Mouse (Mus musculus): ENCODE measurements around the gene Top2a.

The Top2a gene

DNA sequence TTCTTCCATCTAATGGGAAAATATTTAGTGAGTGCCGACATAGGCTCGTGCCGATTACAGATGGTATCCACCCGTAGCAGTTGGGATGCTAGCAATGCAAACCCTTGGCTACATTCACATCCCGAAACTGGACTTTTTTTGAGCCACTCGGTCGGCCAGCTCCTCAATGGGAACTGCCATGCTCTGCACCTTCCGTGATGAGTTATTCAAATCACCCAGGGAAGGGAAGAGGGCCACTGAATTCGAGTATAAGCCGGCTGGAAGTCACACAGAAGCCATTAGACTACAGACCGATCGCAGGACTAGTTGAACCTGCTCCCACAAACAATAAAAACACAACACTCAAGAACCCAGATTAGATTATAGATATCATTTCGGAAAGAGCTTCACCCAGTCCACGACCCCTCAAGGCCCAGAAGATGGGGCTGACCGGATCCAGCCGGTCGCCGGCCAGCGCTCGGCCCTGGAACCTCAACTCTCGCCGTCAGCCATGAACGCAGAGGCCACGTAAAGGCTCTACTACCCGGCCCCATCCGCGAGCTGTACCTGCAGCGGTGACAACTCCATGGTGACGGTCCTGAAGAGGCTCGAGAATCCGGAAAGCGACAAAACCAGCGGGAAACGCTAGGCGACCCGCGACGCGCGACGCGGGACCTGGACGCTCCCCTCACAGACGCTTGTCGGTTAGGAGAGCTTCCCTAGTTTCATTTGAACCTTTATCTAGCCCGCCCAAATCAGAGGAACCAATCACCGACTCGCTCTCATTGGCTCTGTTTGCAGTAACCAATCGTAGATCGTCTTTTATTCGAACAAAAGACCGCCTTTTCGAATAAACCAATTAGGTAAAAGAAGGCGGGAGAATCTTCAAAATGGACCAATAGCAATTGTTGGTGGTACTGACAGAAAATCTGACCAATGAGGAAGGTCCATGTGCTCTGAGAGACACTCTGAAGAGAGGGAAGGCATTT, at the start of gene Top2a:
Top2a (minus strand) TSS at position 690 of the 968 bp plus-strand sequence.
- peak; percentile 100 for DNase-seq

GRCm38 (mm10) chr11:99073781-99074180, 49.8 kb upstream of the Top2a start:
- no peak for DNase-seq

- no peak for DNase-seq
Observed at GRCm38 (mm10) chr11:99071866-99072265, 47.9 kb upstream of the Top2a start.

GRCm38 (mm10) chr11:99068455-99068854, 44.5 kb upstream of the Top2a start:
- no peak for DNase-seq

- no peak for DNase-seq
Observed at GRCm38 (mm10) chr11:99067591-99067990, 43.6 kb upstream of the Top2a start.

GRCm38 (mm10) chr11:99065979-99066378, 42.0 kb upstream of the Top2a start:
- DNase-seq, result peak; percentile 99

- no peak for DNase-seq
Observed at GRCm38 (mm10) chr11:99065353-99065752, 41.4 kb upstream of the Top2a start.

GRCm38 (mm10) chr11:99063406-99064131, 39.6 kb upstream of the Top2a start:
- DNase-seq, result no peak

DNA sequence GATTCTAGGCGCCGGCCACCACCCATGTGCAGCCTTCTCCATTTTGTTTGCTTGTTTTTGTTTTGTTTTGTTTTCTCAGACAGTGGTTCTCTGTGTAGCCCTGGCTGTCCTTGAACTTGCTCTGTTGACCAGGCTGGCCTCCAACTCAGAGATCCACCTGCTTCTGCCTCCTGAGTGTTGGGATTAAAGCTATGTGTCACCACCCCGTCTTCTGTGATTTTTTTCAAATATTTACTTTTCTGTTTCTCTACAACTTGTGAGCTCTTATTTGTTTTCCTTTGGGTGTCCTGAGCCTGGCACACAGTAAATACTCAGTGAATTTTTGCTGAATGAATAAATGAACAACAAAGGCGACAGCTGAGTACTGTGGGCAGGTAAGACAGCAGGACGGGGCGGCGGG, 38.7 kb upstream of the Top2a start:
- DNase-seq, result no peak

DNA sequence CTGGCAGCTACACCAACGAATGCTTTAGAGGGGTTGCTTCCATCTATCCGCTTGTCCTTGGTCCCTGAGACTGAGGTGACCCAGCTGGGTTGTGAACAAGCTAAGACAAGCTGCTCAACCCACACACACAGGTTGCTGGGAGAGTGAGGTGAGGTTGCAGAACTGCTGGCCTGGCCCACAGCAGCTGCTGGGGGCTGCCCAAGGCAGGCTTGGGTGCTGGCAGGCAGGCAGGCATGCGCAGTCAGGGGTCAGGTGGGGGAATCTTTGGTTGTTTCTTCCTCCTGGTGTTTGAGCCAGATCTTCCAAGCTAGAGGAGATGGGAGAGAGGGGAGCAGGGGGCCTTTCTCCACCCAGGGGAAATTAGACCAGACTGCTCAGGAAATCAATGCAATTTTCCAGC, 36.4 kb upstream of the Top2a start:
- DNase-seq, result peak; percentile 94

DNA sequence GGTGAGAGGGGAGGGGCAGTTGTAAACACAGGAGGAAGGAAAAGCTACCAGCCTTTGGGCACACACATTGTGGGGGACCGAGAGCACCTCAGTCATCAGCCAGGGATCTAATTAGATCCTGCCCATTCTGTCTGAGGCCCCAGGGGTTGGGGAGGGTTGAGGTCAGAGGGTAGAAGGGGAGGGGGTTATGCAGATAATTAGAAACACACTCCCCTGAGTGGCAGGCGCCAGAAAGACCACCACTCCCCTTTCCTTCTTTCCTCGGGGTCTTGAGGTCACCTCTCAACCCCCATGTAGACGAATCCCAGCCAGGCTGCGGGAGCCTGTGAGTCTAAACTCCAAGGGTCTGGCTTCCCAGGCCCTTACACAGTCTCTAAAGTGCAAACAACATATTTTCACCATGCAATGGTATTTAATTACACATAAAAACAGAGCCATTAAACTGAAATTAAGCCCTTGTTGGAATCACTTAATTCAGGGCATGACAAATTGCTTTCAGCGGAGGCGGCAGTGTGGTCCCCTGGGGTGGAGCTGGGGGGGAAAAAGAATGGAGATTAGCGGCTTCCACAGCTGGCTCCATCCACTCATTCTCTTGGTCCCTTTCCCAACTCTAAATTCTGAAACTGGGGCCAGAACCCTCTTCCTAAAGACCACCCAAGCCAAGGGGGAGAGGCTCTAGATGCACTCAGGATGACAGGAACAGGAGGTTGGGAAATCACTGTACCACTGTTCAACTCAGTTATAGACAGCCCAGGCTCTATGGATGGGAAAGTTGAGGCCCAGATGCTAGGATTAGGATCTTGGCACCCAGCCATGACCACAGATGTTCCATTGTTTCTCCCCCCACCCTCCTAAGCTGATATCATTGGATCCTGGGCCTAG, 31.8 kb upstream of the Top2a start:
- DNase-seq, result peak; percentile 97

- peak; percentile 91 for DNase-seq
Observed at GRCm38 (mm10) chr11:99055143-99055542, 31.2 kb upstream of the Top2a start.

- DNase-seq, result peak; percentile 97
Observed at GRCm38 (mm10) chr11:99047643-99048042, 23.7 kb upstream of the Top2a start.

DNA sequence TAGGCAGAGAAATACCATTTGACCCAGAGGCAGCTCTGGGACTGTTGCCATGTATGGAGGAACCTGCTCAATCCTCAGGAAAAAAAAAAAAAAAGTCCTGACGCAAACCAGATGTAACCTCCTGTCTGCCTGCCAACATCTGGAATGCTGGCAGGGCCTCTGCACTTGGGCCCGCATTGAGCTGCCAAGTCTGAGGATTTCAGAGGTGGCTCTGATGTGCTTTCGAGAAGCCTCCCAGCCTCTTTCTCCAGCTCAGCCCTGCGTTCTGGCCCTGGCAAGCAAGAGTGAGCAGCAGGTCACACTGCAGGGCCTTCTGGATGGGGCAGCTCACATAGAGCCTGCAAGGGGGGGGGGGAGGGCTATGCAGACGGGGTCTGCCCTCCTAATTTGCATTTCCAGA, 23.1 kb upstream of the Top2a start:
- DNase-seq, result peak; percentile 99

- peak; percentile 94 for DNase-seq
Observed at GRCm38 (mm10) chr11:99045159-99045889, 21.3 kb upstream of the Top2a start.

- DNase-seq, result peak; percentile 97
Observed at GRCm38 (mm10) chr11:99044306-99044705, 20.3 kb upstream of the Top2a start.

- DNase-seq, result peak; percentile 94
Observed at GRCm38 (mm10) chr11:99043632-99044031, 19.6 kb upstream of the Top2a start.

- DNase-seq, result peak; percentile 98
Observed at GRCm38 (mm10) chr11:99042834-99043431, 18.9 kb upstream of the Top2a start.

GRCm38 (mm10) chr11:99041841-99042780, 18.1 kb upstream of the Top2a start:
- peak; percentile 93 for DNase-seq

DNA sequence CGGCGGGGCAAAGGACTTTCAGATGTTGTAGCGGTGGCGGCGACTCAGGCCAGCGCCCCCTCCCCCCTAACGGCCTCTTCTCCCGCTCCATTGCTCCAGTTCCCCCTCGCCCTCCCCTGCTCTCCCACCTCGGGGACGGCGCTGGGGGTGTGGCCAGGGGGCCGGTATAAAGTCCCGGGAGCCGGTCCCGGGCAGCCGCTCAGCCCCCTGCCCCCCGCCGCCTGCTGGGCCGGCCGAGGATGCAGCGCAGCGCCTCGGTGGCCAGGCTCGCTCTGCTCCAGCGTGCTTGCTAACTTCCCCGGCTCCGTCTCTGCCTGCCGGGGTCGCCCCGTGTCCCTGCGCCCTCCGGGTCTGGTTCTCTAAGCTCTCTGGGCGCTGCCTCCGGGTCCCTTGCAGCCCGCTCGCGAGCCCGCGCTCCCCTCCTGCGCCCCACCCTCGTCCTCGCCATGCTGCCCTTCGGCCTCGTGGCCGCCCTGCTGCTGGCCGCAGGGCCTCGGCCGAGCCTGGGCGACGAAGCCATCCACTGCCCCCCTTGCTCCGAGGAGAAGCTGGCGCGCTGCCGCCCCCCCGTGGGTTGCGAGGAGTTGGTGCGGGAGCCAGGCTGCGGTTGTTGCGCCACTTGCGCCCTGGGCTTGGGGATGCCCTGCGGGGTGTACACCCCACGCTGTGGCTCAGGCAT, 17.2 kb upstream of the Top2a start, which contains the start of gene Igfbp4:
Igfbp4 (plus strand) TSS at position 194 of the 679 bp plus-strand sequence.
- DNase-seq, result peak; percentile 99
